Mouse (Mus musculus) forebrain, embryonic 16.5 days (tissue): ENCODE measurements around the gene Olfr733. TPM values are rescaled to one million over a fixed set of nuclear protein-coding genes. Genes with fewer than 3 reads are reported as not detected.

ENCODE experiments used
- ATAC-seq: fragments of 200-750 bp; cut with Nextera tagmentation; 2 replicates; pipeline ENCODE4 v1.8.0; 2017; ENCODE audit warnings: mild to moderate bottlenecking, moderate library complexity
- H3K27ac ChIP-seq: fragments of 300-500 bp; sonication (generic); 2 replicates; pipeline ENCODE4 v1.5.1; 2014; ENCODE audit warnings: low read length, control low read depth
- H3K27me3 ChIP-seq: fragments of 300-500 bp; sonication (generic); replicated peaks from 2 replicates; pipeline ENCODE4 v1.6.1; 2014; ENCODE audit warnings: low read length; ENCODE audit not compliant: control insufficient read depth, insufficient read depth
- H3K36me3 ChIP-seq: fragments of 300-500 bp; sonication (generic); 2 replicates; pipeline ENCODE4 v1.6.1; 2014; ENCODE audit not compliant: control insufficient read depth, insufficient read depth
- H3K4me1 ChIP-seq: fragments of 300-500 bp; sonication (generic); replicated peaks from 2 replicates; pipeline ENCODE4 v1.6.1; 2014; ENCODE audit warnings: low read length; ENCODE audit not compliant: control insufficient read depth, insufficient read depth
- H3K4me2 ChIP-seq: fragments of 300-500 bp; sonication (generic); 2 replicates; pipeline ENCODE4 v1.6.1; 2014; ENCODE audit warnings: mild to moderate bottlenecking, low read length, control low read depth
- H3K4me3 ChIP-seq: fragments of 300-500 bp; sonication (generic); replicated peaks from 2 replicates; pipeline ENCODE4 v1.5.1; 2014; ENCODE audit warnings: mild to moderate bottlenecking, low read length, control low read depth
- H3K9ac ChIP-seq: fragments of 300-500 bp; sonication (generic); replicated peaks from 2 replicates; pipeline ENCODE4 v1.6.1; 2014; ENCODE audit warnings: low read depth, low read length, control low read depth
- H3K9me3 ChIP-seq: fragments of 300-500 bp; sonication (generic); 2 replicates; pipeline ENCODE4 v1.6.1; 2016; ENCODE audit warnings: low read length; ENCODE audit not compliant: control insufficient read depth
- WGBS: fragments of 180-500 bp; shearing (Covaris S2); extraction: QIAGEN DNeasy Blood & Tissue Kit; methylation state at CpG from one replicate; pipeline ENCODE4 v1.1.7; 2014; 5-methylcytosine and 5-hydroxymethylcytosine counted together
- polyA plus RNA-seq: library from polyadenylated mRNA; unstranded; fragments of >200 nt; fragmentation: Nextera tagmentation; extraction: Ambion mirVana; gene quantifications from 2 replicates; pipeline ENCODE4 v1.2.1, GENCODE M21; 2015

The Olfr733 gene
- polyA plus RNA-seq = 0.06 TPM in 1 of 2 replicates, not detected in the other

DNA sequence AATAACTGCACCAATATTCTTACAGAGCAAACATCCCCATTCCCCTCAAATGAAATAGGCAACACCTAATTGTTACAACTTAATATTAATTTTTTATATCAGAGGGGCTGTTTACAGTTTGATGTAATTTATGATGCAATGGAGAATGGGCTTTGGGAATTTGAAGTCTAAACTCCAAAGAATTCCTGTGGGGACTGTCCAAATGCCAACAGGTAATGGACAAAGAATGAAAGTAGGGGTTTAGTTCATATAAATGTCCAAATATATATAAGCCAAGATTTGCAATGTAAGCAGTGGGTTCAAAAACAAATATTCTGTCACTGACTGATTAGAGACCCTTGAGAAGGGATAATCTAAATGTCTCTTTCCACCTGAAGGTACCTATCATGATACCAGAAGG is at the start of gene Olfr733:
Olfr733 (minus strand) TSS at position 101 of the 400 bp plus-strand sequence.
- H3K27ac ChIP-seq = no peak within 1 kb of the TSS
- H3K9me3 ChIP-seq = no peaks in the 10 kb centered on the region
- no peaks in the 10 kb centered on the region for H3K4me1 ChIP-seq
- no peaks in the 10 kb centered on the region for H3K36me3 ChIP-seq
- H3K4me3 ChIP-seq = no peak within 1 kb of the TSS
- no peak within 1 kb of the TSS for H3K4me2 ChIP-seq
- ATAC-seq = no peak
- no peak within 1 kb of the TSS for H3K9ac ChIP-seq
- no peaks in the 10 kb centered on the region for H3K27me3 ChIP-seq

DNA sequence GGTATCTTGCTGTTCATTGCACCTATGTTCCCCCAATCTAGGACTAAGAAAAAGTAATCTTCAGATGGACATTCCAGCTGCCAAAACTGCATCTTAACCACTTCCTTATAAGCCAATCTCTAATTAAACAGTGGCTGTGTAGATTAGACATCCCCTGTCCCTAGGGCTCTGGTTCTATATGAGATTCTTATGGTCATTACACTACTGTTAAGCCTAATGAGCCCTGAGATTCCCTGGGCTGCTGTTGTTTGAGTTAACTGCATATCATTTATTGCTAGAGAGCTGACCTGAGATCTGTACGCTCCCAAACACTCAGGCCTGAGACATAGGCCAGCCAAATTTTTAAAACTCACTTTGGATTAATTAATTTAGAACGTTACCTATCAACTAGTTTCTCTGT is 47.5 kb upstream of the Olfr733 start, which contains the start of gene Olfr735:
Olfr735 (minus strand) TSS at position 77 of the 400 bp plus-strand sequence.
- Histone ChIP-seq H3K9ac (no peak within 1 kb of the TSS), H3K27me3 (no peaks in the 10 kb centered on the region), H3K27ac (no peak within 1 kb of the TSS), H3K36me3 (no peaks in the 10 kb centered on the region), H3K9me3 (no peaks in the 10 kb centered on the region), H3K4me3 (no peak within 1 kb of the TSS), H3K4me1 (no peaks in the 10 kb centered on the region), H3K4me2 (no peak within 1 kb of the TSS)
- 83% methylated on average over 2 of the region's 2 CpGs for WGBS
- ATAC-seq = no peak

DNA sequence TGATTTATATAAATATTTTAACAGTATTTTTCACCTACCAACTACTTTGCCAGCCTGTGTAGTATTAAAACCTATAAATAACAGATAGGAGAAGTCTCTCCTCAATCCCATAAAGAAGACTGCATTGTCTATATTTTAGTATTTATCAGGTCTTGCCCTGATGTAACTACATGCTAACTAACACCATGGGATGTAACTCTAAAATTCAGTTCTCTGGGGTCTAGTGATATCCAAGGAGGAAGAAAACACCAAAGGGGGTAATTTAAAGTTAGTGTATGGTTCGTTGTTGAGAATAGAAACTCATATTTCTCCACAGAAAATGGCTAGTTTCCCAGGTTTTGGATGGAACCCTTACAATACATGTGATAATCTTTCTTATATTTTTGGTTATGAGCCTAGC is 25.3 kb upstream of the Olfr733 start, which contains the start of gene Olfr734:
Olfr734 (minus strand) TSS at position 101 of the 400 bp plus-strand sequence.
- Histone ChIP-seq H3K9me3 (no peaks in the 10 kb centered on the region), H3K4me1 (no peaks in the 10 kb centered on the region), H3K27me3 (no peaks in the 10 kb centered on the region), H3K9ac (no peak within 1 kb of the TSS), H3K4me2 (no peak within 1 kb of the TSS), H3K27ac (no peak within 1 kb of the TSS), H3K4me3 (no peak within 1 kb of the TSS), H3K36me3 (no peaks in the 10 kb centered on the region)
- no peak for ATAC-seq
- 71% methylated on average over 1 of the region's 1 CpGs for WGBS

DNA sequence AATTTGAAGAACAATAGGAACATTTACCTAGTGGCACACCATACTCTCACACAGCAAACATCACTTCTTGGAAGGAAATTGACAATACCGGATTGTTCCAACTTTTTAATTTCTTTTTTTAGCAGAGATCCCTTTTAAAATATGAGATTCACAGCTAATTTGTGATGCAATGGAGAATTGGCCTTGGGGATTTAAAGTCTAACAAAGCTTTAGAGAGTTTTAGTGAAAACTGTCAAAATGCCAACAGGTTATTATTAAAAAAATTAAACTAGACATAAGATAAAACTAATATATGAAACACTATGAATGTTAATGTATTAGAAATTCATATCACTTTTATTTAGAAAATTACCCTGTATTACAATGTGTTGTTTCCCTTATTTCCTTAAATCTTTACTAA is 17.2 kb downstream of the Olfr733 start, which contains the start of gene Olfr732:
Olfr732 (minus strand) TSS at position 101 of the 400 bp plus-strand sequence.
- no peaks in the 10 kb centered on the region for H3K9me3 ChIP-seq
- ATAC-seq = no peak
- WGBS = 94% methylated on average over 1 of the region's 1 CpGs
- H3K4me3 ChIP-seq = no peak within 1 kb of the TSS
- no peak within 1 kb of the TSS for H3K4me2 ChIP-seq
- no peaks in the 10 kb centered on the region for H3K4me1 ChIP-seq
- H3K9ac ChIP-seq = no peak within 1 kb of the TSS
- no peaks in the 10 kb centered on the region for H3K36me3 ChIP-seq
- no peaks in the 10 kb centered on the region for H3K27me3 ChIP-seq
- H3K27ac ChIP-seq = no peak within 1 kb of the TSS

Other genes with a start within 250 kb of the Olfr733 start
- not detected in 2 replicates for gene Olfr726, start 210.6 kb downstream of the Olfr733 start, polyA plus RNA-seq
- gene Olfr727, start 178.3 kb downstream of the Olfr733 start, polyA plus RNA-seq = not detected in 2 replicates
- gene Olfr728, start 158.8 kb downstream of the Olfr733 start, polyA plus RNA-seq = not detected in 2 replicates
- gene Olfr729, start 148.6 kb downstream of the Olfr733 start, polyA plus RNA-seq = not detected in 2 replicates
- not detected in 2 replicates for gene Olfr730, start 113.3 kb downstream of the Olfr733 start, polyA plus RNA-seq
- not detected in 2 replicates for gene Olfr731, start 59.7 kb downstream of the Olfr733 start, polyA plus RNA-seq
- gene Olfr732, start 17.3 kb downstream of the Olfr733 start, polyA plus RNA-seq = not detected in 2 replicates
- gene Olfr734, start 25.2 kb upstream of the Olfr733 start, polyA plus RNA-seq = not detected in 2 replicates
- not detected in 2 replicates for gene Olfr735, start 47.4 kb upstream of the Olfr733 start, polyA plus RNA-seq
- gene Tlr11, start 56.4 kb upstream of the Olfr733 start, polyA plus RNA-seq = not detected in 2 replicates
- gene Olfr736, start 79.6 kb upstream of the Olfr733 start, polyA plus RNA-seq = not detected in 2 replicates
- not detected in 2 replicates for gene Olfr738, start 106.0 kb upstream of the Olfr733 start, polyA plus RNA-seq
- gene Olfr739, start 117.1 kb upstream of the Olfr733 start, polyA plus RNA-seq = not detected in 2 replicates
- gene Olfr740, start 144.0 kb upstream of the Olfr733 start, polyA plus RNA-seq = not detected in 2 replicates
- gene Olfr741, start 171.2 kb upstream of the Olfr733 start, polyA plus RNA-seq = not detected in 2 replicates
- gene Olfr742, start 202.1 kb upstream of the Olfr733 start, polyA plus RNA-seq = not detected in 2 replicates
- not detected in 2 replicates for gene Olfr743, start 220.3 kb upstream of the Olfr733 start, polyA plus RNA-seq